Mouse (Mus musculus) cerebellum, adult 2 months (tissue): ENCODE measurements at regions not wholly inside any gene's neighbourhood (a gene's known extent, or its start where the extent isn't known, plus 50 kb on each side); places are given as distances from the start of the nearest gene placed in this dataset.

Experiments used
- CTCF ChIP-seq: fragments of 200-500 bp; IDR thresholded peaks from 2 replicates; pipeline ENCODE4 v1.5.1; 2011; ENCODE audit warnings: low read depth, mild to moderate bottlenecking, control low read depth, low read length, moderate library complexity, borderline replicate concordance; ENCODE audit not compliant: insufficient read depth
- POLR2A ChIP-seq: fragments of 200-500 bp; IDR thresholded peaks from 2 replicates; pipeline ENCODE4 v1.6.1; 2011; ENCODE audit warnings: low read length, control low read depth, borderline replicate concordance; ENCODE audit not compliant: insufficient read depth

GRCm38 (mm10) chr15:65347277-65347676 lies 332.6 kb upstream of the Gm21961 start:
- TF ChIP-seq POLR2A (no peak), CTCF (no peak)
